Mouse (Mus musculus) left cerebral cortex, postnatal 36 days (tissue): ENCODE results near the gene Esrrg. TPM values are rescaled to one million over a fixed set of nuclear protein-coding genes. Genes with fewer than 3 reads are reported as not detected.

Experiments used
- DNase-seq, 2 experiments: peaks; one replicate each; pipeline ENCODE4 v3.0.0; 2021 to 2022; ENCODE audit warnings: low spot score in 2 of 2, mixed read lengths in 1 of 2
- intact Hi-C: fragments of 180-260 bp; cut with DNase I; formaldehyde crosslinking; loops from one replicate; pipeline ENCODE4 v1.15.1; 2025
- total RNA-seq, 2 experiments: library from RNA; stranded (reverse); gene quantifications; 2 replicates each; pipeline ENCODE4 v1.2.3; 2021

Gene Esrrg
- total RNA-seq, 2 experiments from 2014 or later: 29.8 to 30.6 TPM

- DNase-seq: no peak
- intact Hi-C loops: no loop called here
These were observed 409.6 kb downstream of the Esrrg start for GRCm38 (mm10) chr1:188017956-188018862.

GRCm38 (mm10) chr1:188029205-188029604, 420.6 kb downstream of the Esrrg start:
- intact Hi-C loops: no loop called here
- DNase-seq: no peak

GRCm38 (mm10) chr1:188030116-188030515, 421.5 kb downstream of the Esrrg start:
- intact Hi-C loops: no loop called here
- DNase-seq: no peak

GRCm38 (mm10) chr1:188031276-188031675, 422.7 kb downstream of the Esrrg start:
- intact Hi-C loops: no loop called here
- no peak for DNase-seq

- intact Hi-C loops: no loop called here
- DNase-seq: no peak
These were observed 427.4 kb downstream of the Esrrg start for GRCm38 (mm10) chr1:188035957-188036356.

- intact Hi-C loops: no loop called here
- DNase-seq: no peak
These were observed 438.1 kb downstream of the Esrrg start for GRCm38 (mm10) chr1:188046691-188047121.

- intact Hi-C loops: no loop called here
These were observed 438.6 kb downstream of the Esrrg start for GRCm38 (mm10) chr1:188047148-188047547.

GRCm38 (mm10) chr1:188055888-188056287, 447.3 kb downstream of the Esrrg start:
- intact Hi-C loops: no loop called here
- no peak for DNase-seq

More at GRCm38 (mm10) chr1:188047148-188047547, 438.6 kb downstream of the Esrrg start:
- DNase-seq: no peak

- intact Hi-C loops: no loop called here
- no peak for DNase-seq
These were observed 449.3 kb downstream of the Esrrg start for GRCm38 (mm10) chr1:188057892-188058291.

GRCm38 (mm10) chr1:188059006-188059405, 450.4 kb downstream of the Esrrg start:
- intact Hi-C loops: no loop called here

GRCm38 (mm10) chr1:188060493-188060892, 451.9 kb downstream of the Esrrg start:
- intact Hi-C loops: no loop called here
- no peak for DNase-seq

More at GRCm38 (mm10) chr1:188059006-188059405, 450.4 kb downstream of the Esrrg start:
- no peak for DNase-seq

- intact Hi-C loops: no loop called here
These were observed 460.2 kb downstream of the Esrrg start for GRCm38 (mm10) chr1:188068833-188069232.

GRCm38 (mm10) chr1:188069849-188070248, 461.3 kb downstream of the Esrrg start:
- intact Hi-C loops: no loop called here
- DNase-seq: no peak

More at GRCm38 (mm10) chr1:188068833-188069232, 460.2 kb downstream of the Esrrg start:
- DNase-seq: no peak

- DNase-seq: no peak
- intact Hi-C loops: no loop called here
These were observed 469.1 kb downstream of the Esrrg start for GRCm38 (mm10) chr1:188077561-188078195.

GRCm38 (mm10) chr1:188080261-188080875, 471.8 kb downstream of the Esrrg start:
- DNase-seq: no peak
- intact Hi-C loops: no loop called here

- intact Hi-C loops: no loop called here
- DNase-seq: no peak
These were observed 474.4 kb downstream of the Esrrg start for GRCm38 (mm10) chr1:188082665-188083640.

GRCm38 (mm10) chr1:188085116-188085879, 476.7 kb downstream of the Esrrg start:
- intact Hi-C loops: no loop called here
- no peak for DNase-seq

GRCm38 (mm10) chr1:188093724-188094123, 485.1 kb downstream of the Esrrg start:
- intact Hi-C loops: no loop called here
- DNase-seq: no peak
